Mouse (Mus musculus) myocyte (in vitro differentiated cells): ENCODE results near the gene Mcrip1. TPM values are rescaled to one million over a fixed set of nuclear protein-coding genes. Genes with fewer than 3 reads are reported as not detected.
A peak's percentile ranks its signal among the peaks of the same experiment; 100 is the strongest.

ENCODE experiments used
- H3K27me3 ChIP-seq: one replicate; pipeline ENCODE4 v1.6.1; 2011; ENCODE audit not compliant: control insufficient read depth, insufficient read depth, insufficient read length
- H3K36me3 ChIP-seq: one replicate; pipeline ENCODE4 v1.6.1; 2011; ENCODE audit not compliant: control insufficient read depth, insufficient read depth
- H3K4me2 ChIP-seq: one replicate; pipeline ENCODE4 v1.6.1; 2011; ENCODE audit warnings: low read depth, control low read depth
- H3K4me3 ChIP-seq: one replicate; pipeline ENCODE4 v1.5.1; 2011; ENCODE audit warnings: mild to moderate bottlenecking, control low read depth, moderate library complexity
- H3K79me2 ChIP-seq: one replicate; pipeline ENCODE4 v1.6.1; 2011; ENCODE audit not compliant: control insufficient read depth, insufficient read depth
- H3ac ChIP-seq: one replicate; pipeline ENCODE4 v1.6.1; 2011; ENCODE audit not compliant: control insufficient read depth, insufficient read length
- CEBPB ChIP-seq: IDR thresholded peaks from 2 replicates; pipeline ENCODE4 v1.6.1; 2011; ENCODE audit warnings: mild to moderate bottlenecking, moderate library complexity; ENCODE audit not compliant: poor library complexity, insufficient read depth, severe bottlenecking
- E2F4 ChIP-seq: IDR thresholded peaks from one replicate; pipeline ENCODE4 v1.6.1; 2011; ENCODE audit warnings: mild to moderate bottlenecking, control low read depth, moderate library complexity; ENCODE audit not compliant: insufficient read depth
- MAX ChIP-seq: IDR thresholded peaks from one replicate; pipeline ENCODE4 v1.6.1; 2011; ENCODE audit warnings: low read depth, mild to moderate bottlenecking, control low read depth
- MYOD1 ChIP-seq, 3 experiments: IDR thresholded peaks; one replicate each; pipeline ENCODE4 v1.6.1; 2011; ENCODE audit warnings: control low read depth in 2 of 3, low read depth in 2 of 3, mild to moderate bottlenecking in 2 of 3, moderate library complexity in 1 of 3; ENCODE audit not compliant: insufficient read length in 2 of 3, control insufficient read depth in 1 of 3
- MYOG ChIP-seq, 3 experiments: IDR thresholded peaks; one replicate each; pipeline ENCODE4 v1.6.1; 2011; ENCODE audit warnings: control low read depth in 2 of 3, low read depth in 2 of 3, mild to moderate bottlenecking in 2 of 3; ENCODE audit not compliant: insufficient read length in 2 of 3, control insufficient read depth in 1 of 3, insufficient read depth in 1 of 3
- POLR2A ChIP-seq: IDR thresholded peaks from one replicate; pipeline ENCODE4 v1.6.1; 2011; ENCODE audit warnings: low read depth, mild to moderate bottlenecking, control low read depth, moderate library complexity; ENCODE audit not compliant: insufficient read length
- POLR2AphosphoS2 ChIP-seq: IDR thresholded peaks from one replicate; pipeline ENCODE4 v1.6.1; 2011; ENCODE audit warnings: low read depth, control low read depth; ENCODE audit not compliant: insufficient read length
- REST ChIP-seq: IDR thresholded peaks from one replicate; pipeline ENCODE4 v1.6.1; 2011; ENCODE audit warnings: mild to moderate bottlenecking, control low read depth, moderate library complexity; ENCODE audit not compliant: insufficient read depth, insufficient read length
- SRF ChIP-seq: IDR thresholded peaks from one replicate; pipeline ENCODE4 v1.6.1; 2011; ENCODE audit warnings: low read depth; ENCODE audit not compliant: control insufficient read depth, insufficient read length
- TCF12 ChIP-seq: IDR thresholded peaks from one replicate; pipeline ENCODE4 v1.6.1; 2011; ENCODE audit warnings: mild to moderate bottlenecking, control low read depth; ENCODE audit not compliant: poor library complexity, insufficient read depth, severe bottlenecking
- USF1 ChIP-seq: IDR thresholded peaks from one replicate; pipeline ENCODE4 v1.6.1; 2011; ENCODE audit warnings: low read depth, mild to moderate bottlenecking, control low read depth, moderate library complexity
- polyA plus RNA-seq: library from polyadenylated mRNA; unstranded; fragments of >200 nt; fragmentation: generic; extraction: Trizol; gene quantifications from one replicate; pipeline ENCODE4 v1.2.1, GENCODE M21; 2012; ENCODE audit warnings: missing spikeins

Mcrip1 gene
- polyA plus RNA-seq, 1 experiment, result 237 TPM

DNA sequence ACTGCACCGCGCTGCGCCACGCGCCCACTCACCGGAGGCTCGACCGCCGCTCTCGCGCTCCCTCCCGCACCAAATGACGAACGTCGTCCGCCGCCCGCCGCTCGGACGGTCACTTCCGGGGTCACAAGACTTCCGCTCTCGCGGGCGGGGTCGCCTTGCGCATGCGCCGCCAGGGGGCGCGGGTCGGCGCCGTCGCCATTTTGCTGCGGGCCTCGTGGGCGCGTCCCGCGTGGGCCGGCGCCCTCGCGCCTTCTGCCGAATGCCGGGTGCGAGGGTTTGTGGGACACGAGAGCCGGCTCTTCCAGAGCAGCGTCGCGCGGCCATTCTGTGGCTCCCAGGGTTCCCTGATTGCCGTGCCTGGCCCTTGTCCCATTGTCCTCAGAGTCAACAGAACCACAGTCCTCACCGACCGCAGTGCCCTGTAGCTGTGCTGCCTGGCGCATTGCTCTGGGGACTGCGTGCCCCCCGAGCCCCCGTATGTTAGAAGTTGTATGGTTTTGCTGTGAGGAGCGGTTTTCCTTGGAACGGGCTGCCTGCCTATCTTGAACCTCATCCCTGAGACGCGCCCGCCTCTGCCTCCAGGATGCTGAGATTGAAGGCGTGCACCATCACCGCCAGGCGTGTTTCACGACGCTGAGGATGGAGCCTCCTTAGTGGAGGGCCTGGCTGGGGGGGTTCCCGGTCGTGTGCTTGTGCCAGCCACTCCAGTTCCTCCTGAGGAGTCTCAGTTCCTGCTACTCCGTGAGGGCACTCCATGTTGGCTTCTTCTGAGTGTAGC is 32.2 kb upstream of the Mcrip1 start, which contains the start of gene Arhgdia:
TSS of gene Arhgdia (minus strand) at position 135 of the 778 bp plus-strand sequence.
- peak; percentile 95 for TF ChIP-seq POLR2AphosphoS2
- TF ChIP-seq SRF, result no peak
- TF ChIP-seq USF1, result no peak
- peak; percentile 61 for TF ChIP-seq MAX
- peak; percentile 87 for TF ChIP-seq POLR2A
- peak in 1 of 3 experiments; percentile 5 for TF ChIP-seq MYOD1 (IDR thresholded peaks at IDR 0.05; ENCODE audit: control insufficient read depth in 1 of 3, insufficient read length in 2 of 3, low read depth in 2 of 3)
- peaks cover 25% of the 10 kb centered on the region for H3K79me2 ChIP-seq
- H3K4me3 ChIP-seq, result peak within 1 kb of the TSS; percentile 99
- peak within 1 kb of the TSS; percentile 100 for H3K4me2 ChIP-seq
- H3ac ChIP-seq, result peak within 1 kb of the TSS; percentile 90
- H3K36me3 ChIP-seq, result peaks cover 23% of the 10 kb centered on the region
- no peaks in the 10 kb centered on the region for H3K27me3 ChIP-seq

DNA sequence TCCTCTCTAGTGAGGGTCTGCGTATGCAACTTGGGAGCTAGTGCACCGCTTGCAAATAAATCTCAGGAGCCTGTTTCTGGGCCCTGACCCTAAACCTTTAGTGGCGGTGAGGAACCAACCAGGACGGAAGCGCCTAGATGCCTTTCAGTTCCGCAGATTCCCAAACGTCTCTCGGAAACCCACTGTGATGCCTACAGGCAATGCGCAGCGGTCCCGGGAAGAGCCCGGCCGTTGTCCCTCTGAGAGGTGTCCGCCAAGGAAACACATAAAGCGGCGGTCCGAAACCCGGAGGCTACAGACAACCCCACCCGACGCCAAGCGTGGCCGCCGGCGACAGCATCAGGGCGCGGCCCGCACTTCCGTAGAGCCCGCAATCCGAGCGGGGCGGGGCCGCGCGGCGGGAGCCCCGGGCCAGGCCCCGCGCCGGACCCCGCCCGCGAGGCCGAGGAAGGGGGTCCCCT is 31.4 kb upstream of the Mcrip1 start:
- Histone ChIP-seq H3K79me2 (peaks cover 25% of the 10 kb centered on the region), H3K27me3 (no peaks in the 10 kb centered on the region), H3K36me3 (peaks cover 24% of the 10 kb centered on the region), H3ac (peak overlapping the region; percentile 90), H3K4me2 (peak overlapping the region; percentile 100), H3K4me3 (peak overlapping the region; percentile 99)
- no peak for TF ChIP-seq TCF12
- no peak for TF ChIP-seq MYOG (IDR thresholded peaks at IDR 0.05; ENCODE audit: control insufficient read depth in 1 of 3, insufficient read depth in 1 of 3, insufficient read length in 2 of 3, low read depth in 2 of 3)
- no peak for TF ChIP-seq CEBPB
- TF ChIP-seq POLR2A, result no peak
- TF ChIP-seq REST, result no peak
- TF ChIP-seq E2F4, result no peak
- no peak for TF ChIP-seq MAX
- TF ChIP-seq MYOD1 (IDR thresholded peaks at IDR 0.05; ENCODE audit: control insufficient read depth in 1 of 3, insufficient read length in 2 of 3, low read depth in 2 of 3), result no peak

DNA sequence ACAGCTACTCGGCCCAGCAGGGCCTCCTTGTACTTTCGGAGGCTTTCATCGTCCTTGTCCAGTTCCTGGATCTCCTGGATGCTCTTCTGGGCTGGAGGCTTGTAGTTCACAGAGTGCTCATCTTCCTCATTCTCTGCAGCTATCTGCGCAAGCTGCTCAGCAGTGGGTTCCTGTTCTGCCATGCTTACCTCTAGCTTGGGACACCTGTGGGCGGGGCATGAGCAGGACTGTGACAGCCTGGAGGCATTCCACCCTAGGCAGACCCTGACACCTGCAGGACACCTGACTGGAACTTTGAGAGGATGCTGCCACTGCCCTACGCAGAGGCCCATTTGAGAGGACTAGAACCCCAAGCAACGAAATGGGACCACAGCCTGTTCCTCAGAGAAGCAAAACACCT is 30.7 kb upstream of the Mcrip1 start:
- H3K4me3 ChIP-seq, result peak overlapping the region; percentile 99
- peak overlapping the region; percentile 90 for H3ac ChIP-seq
- peaks cover 25% of the 10 kb centered on the region for H3K79me2 ChIP-seq
- peak overlapping the region; percentile 100 for H3K4me2 ChIP-seq
- TF ChIP-seq MAX, result no peak
- TF ChIP-seq POLR2AphosphoS2, result peak; percentile 34
- peak; percentile 4 for TF ChIP-seq POLR2A
- peaks cover 24% of the 10 kb centered on the region for H3K36me3 ChIP-seq
- H3K27me3 ChIP-seq, result no peaks in the 10 kb centered on the region

DNA sequence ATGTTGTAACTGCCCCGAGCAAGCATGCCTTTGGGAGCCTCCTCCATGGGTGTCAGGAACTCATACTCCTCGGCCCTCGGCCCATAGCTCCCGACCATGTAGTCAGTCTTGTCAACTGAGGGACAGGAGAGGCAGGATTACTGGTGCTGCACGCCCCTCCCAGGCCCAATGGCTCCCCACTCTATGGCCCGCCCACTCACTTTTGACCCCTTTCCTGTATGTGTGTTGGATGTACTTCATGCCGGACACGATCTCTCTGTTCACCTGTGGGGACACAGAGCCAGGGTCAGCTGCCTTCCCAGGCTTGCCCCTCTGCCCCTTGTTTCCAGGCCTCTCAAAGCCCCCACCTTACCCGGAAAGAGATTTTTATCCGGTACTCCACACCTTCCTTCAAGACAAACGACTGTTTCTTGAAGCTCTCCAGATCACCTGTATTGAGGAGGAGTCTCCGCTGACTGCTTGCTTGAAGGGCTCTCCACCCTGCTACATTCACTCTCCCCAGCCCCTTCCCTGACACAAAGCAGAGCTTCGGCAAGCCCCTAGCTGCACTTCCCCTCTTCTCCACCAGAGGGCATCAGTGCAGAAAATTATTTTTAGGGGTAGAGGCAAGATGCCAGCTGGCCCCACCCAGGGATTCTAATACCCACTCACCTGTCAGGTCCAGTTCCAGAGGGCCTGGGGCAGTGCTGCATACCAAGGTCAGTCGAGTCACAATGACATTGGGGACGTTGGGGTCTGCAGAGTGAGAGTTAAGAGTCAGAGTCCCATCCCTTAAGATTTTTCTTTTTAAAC is 30.0 kb upstream of the Mcrip1 start:
- peak overlapping the region; percentile 90 for H3ac ChIP-seq
- TF ChIP-seq POLR2A (peak; percentile 9), REST (no peak), E2F4 (no peak), POLR2AphosphoS2 (no peak), MYOG (IDR thresholded peaks at IDR 0.05; ENCODE audit: control insufficient read depth in 1 of 3, insufficient read depth in 1 of 3, insufficient read length in 2 of 3, low read depth in 2 of 3) (peak in 1 of 3 experiments; percentile 49), SRF (no peak), USF1 (no peak), MYOD1 (IDR thresholded peaks at IDR 0.05; ENCODE audit: control insufficient read depth in 1 of 3, insufficient read length in 2 of 3, low read depth in 2 of 3) (peak in 2 of 3 experiments; percentile 6 to 67), MAX (no peak)
- peak overlapping the region; percentile 100 for H3K4me2 ChIP-seq
- peak overlapping the region; percentile 99 for H3K4me3 ChIP-seq
- H3K79me2 ChIP-seq, result peaks cover 25% of the 10 kb centered on the region
- H3K36me3 ChIP-seq, result peaks cover 24% of the 10 kb centered on the region
- H3K27me3 ChIP-seq, result no peaks in the 10 kb centered on the region

DNA sequence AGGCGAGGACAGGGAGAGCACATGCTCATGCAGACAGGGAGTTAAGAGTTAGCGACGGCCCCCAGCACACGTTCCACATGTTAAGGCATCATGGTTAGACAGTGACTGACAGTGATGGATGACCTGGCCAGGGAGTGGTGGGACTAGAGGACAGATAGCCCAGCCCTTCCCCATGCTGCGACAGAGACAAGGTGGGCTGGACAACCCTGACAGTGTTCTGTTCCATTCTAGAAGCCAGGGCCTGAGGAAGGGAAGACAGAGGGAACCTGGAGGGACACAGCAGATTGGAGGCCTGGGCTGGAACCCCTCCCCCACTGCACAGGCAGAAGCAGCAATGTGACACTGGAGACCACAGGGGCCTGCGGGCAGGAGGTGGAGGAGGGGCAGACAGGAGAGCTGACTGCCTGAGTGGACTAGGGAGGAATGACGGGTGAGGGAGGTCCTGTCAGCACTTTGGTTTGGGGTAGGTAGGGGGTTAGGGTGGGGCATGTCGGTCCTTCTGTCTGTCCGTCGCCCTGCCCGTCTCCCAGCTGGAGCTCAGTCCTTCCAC is 29.2 kb upstream of the Mcrip1 start:
- Histone ChIP-seq H3K4me2 (peak overlapping the region; percentile 100), H3K27me3 (no peaks in the 10 kb centered on the region), H3K79me2 (peaks cover 32% of the 10 kb centered on the region), H3ac (no peak overlapping the region), H3K4me3 (peak overlapping the region; percentile 99), H3K36me3 (peaks cover 24% of the 10 kb centered on the region)
- TF ChIP-seq POLR2AphosphoS2 (peak; percentile 42), MYOD1 (IDR thresholded peaks at IDR 0.05; ENCODE audit: control insufficient read depth in 1 of 3, insufficient read length in 2 of 3, low read depth in 2 of 3) (no peak), POLR2A (no peak), TCF12 (no peak)
